11 mouse cellular contexts compared by ENCODE assay signal in genomic region chr6:128662206-128662605, GRCm38 (mm10). TPM values are rescaled to one million over a fixed set of nuclear protein-coding genes. Genes with fewer than 3 reads are reported as not detected.
DNase-seq lines count a peak whose midpoint lies in the region.
"Had no signal": no experiment of that assay in that cellular context is flagged by ENCODE, and none has a peak within 500 bp of the region (broad histone marks: within the 10 kb centered on the region; RNA-seq: fewer than 3 reads in every experiment).

Gene Clec2h, plus strand, starts transcription at chr6:128662385.

- peak; percentile 78 for DNase-seq in heart, adult 11 months
- no peak for DNase-seq in heart, adult 8-10 months (ENCODE audit: low spot score)
- peak; percentile 32 for DNase-seq in right cerebral cortex, adult 18-20 months
- DNase-seq in right cerebral cortex, postnatal 36 days (ENCODE audit: low spot score in 2 of 2) = no peak
- peak; percentile 68 for DNase-seq in kidney, adult 9 months
- DNase-seq in yolk sac, embryonic 10.5 days (ENCODE audit: low spot score) = peak; percentile 52
- no peak for DNase-seq in heart, postnatal 10 days
- DNase-seq in urinary bladder, postnatal 25 days (ENCODE audit: low spot score) = no peak
- DNase-seq: cerebellum, adult 9-10 months; lung, postnatal 36 days had no signal

- intact Hi-C loops in heart, postnatal 10 days (cut with DNase I) = no loop called here

RNA-seq across cellular contexts. Expression of gene Clec2h, which starts in this region (rescaled TPM):
- under 1 TPM in 2 of 4 experiments, not detected in 2; 0.50 to 0.75 TPM for total RNA-seq in heart, adult 8-10 months (2022)
- total RNA-seq in heart, postnatal 10 days (2021) = not detected
- total RNA-seq: left cerebral cortex, postnatal 14 days had no signal

Comparison
In these comparisons a context has a peak if more than half of its experiments do, and no peak if none do; other contexts are left out.
1. DNase-seq: peak in heart, adult 11 months (single experiment), right cerebral cortex, adult 18-20 months (single experiment), kidney, adult 9 months (single experiment) and yolk sac, embryonic 10.5 days (single experiment); none in heart, adult 8-10 months (single experiment), right cerebral cortex, postnatal 36 days (0 of 2), heart, postnatal 10 days (0 of 2) and urinary bladder, postnatal 25 days (single experiment).